Mouse (Mus musculus) megakaryocyte, embryonic 14.5 days (primary cell): ENCODE data around the gene Fut4. TPM values are rescaled to one million over a fixed set of nuclear protein-coding genes. Genes with fewer than 3 reads are reported as not detected.

Experiments used
- H3K27me3 ChIP-seq: replicated peaks from 2 replicates; pipeline ENCODE3; 2012; ENCODE audit warnings: inconsistent platforms
- H3K36me3 ChIP-seq: replicated peaks from 2 replicates; pipeline ENCODE3; 2012; ENCODE audit warnings: low read length, inconsistent platforms, mixed read lengths
- H3K4me1 ChIP-seq: 2 replicates; pipeline ENCODE4 v1.6.1; 2012; ENCODE audit warnings: inconsistent platforms
- H3K4me3 ChIP-seq: replicated peaks from 2 replicates; pipeline ENCODE3; 2012; ENCODE audit warnings: moderate library complexity, mild to moderate bottlenecking, inconsistent platforms
- H3K9me3 ChIP-seq: 2 replicates; pipeline ENCODE4 v1.6.1; 2012; ENCODE audit warnings: inconsistent platforms
- FLI1 ChIP-seq: IDR thresholded peaks from 2 replicates; pipeline ENCODE4 v1.6.1; 2012; ENCODE audit warnings: low read length, inconsistent platforms, mixed read lengths
- GATA1 ChIP-seq: IDR thresholded peaks from 3 replicates; pipeline ENCODE4 v1.6.1; 2012; ENCODE audit warnings: mixed read lengths, low read length, inconsistent platforms, borderline replicate concordance
- polyA plus RNA-seq: library from polyadenylated mRNA; stranded (reverse); fragments of >175 nt; gene quantifications from 2 replicates; pipeline ENCODE4 v1.2.3, GENCODE M21; 2012; ENCODE audit warnings: low replicate concordance; ENCODE audit not compliant: insufficient read depth

The Fut4 gene
- polyA plus RNA-seq, 1 experiment, result 0.02 TPM

DNA sequence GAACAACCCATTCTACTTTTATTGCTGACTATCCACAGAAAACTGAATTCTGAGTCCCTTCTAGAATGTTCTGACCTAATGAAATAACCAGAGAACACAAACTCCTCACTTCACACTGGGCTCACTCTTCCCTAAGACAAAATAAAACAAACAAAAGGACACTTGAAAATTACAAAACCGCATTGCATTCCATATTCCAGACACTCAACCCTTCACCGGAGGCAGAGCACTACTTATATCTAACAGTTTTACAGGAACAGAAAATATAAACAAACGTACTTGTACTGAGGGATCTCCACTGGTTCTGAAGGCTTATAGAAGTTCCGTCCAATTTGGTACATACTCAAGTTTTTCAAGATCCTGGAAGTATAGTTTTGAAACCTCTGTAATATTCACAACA lies 23.8 kb downstream of the Fut4 start:
- Histone ChIP-seq H3K36me3 (no peaks in the 10 kb centered on the region), H3K9me3 (no peaks in the 10 kb centered on the region), H3K4me1 (no peaks in the 10 kb centered on the region), H3K27me3 (peaks cover 34% of the 10 kb centered on the region), H3K4me3 (no peak overlapping the region)
- TF ChIP-seq FLI1 (no peak), GATA1 (no peak)

DNA sequence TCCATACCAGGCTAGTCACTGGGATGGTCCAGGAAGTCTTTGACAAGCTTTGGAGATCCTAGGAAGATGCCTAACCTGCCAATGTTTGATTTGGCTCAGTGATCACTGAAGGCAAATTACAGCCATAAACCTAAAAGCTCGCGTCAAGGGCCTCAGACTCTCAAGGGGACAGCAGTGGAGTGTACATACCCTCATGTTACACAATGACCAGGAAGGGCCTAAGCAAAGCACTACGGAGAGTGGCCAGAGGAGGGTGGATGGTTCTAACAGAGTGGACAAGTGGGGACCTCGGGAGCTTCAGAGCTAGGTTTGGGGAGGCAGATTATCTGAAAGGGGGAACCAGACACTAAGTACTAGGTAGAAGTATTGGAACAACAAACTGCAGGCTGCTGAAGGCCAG lies 25.6 kb downstream of the Fut4 start:
- H3K9me3 ChIP-seq, result no peaks in the 10 kb centered on the region
- TF ChIP-seq GATA1, result no peak
- TF ChIP-seq FLI1, result no peak

DNA sequence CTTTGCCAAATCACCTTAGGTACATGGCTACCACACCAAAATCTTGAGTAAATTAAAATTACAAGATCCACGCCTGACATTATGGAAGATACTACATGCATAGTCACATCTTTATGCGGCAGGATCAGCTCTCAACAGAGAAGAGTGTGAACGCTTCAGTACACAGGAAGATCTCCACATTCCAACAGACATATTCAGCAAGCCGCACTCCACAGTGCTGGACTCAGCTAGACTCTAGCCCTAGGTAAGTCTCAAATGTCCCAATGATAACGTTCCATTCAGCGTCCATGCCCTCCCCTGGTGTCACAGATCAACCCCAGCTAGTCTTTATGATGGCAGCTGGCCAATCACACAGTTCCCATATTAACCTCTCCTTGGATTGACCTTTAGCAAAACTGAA lies 26.2 kb downstream of the Fut4 start:
- Histone ChIP-seq H3K9me3 (no peaks in the 10 kb centered on the region), H3K4me1 (no peaks in the 10 kb centered on the region), H3K27me3 (peaks cover 28% of the 10 kb centered on the region), H3K4me3 (no peak overlapping the region), H3K36me3 (no peaks in the 10 kb centered on the region)
- TF ChIP-seq GATA1, result no peak
- no peak for TF ChIP-seq FLI1

More for the DNA sequence above, 25.6 kb downstream of the Fut4 start:
- H3K4me1 ChIP-seq, result no peaks in the 10 kb centered on the region
- no peak overlapping the region for H3K4me3 ChIP-seq
- H3K27me3 ChIP-seq, result peaks cover 31% of the 10 kb centered on the region
- H3K36me3 ChIP-seq, result no peaks in the 10 kb centered on the region

DNA sequence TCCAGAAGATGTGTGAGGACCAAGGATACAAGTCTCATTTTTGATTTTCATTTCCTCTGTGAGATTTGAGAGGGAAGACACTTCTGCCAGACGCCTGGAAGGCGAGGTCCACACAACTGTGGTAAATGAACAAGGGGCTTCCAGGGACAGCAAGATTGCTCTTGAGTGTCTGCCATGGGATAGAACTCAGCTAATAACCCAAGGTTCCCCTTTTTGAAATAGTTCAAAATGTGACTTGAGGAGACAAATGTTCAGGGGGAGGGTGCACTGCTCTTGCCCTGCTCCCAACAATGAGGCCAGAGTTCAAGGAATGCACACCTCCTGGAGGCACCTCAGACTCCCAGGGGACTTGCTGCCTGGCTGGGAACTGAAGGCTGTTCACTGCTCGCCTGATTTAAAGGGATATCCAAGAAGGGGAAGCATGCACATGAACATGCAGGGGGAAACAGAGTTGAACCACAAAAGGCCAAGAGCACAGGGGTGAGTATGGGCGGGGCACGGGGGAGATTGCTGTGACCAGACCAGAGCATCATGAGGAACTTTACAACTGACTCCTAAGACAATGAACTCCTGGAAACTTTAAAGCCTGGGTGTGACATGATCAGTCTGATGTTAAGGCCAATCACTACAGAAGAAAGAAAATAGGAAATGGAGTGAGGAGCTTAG lies 27.3 kb downstream of the Fut4 start:
- Histone ChIP-seq H3K4me3 (peak overlapping the region; percentile 39), H3K4me1 (no peaks in the 10 kb centered on the region), H3K27me3 (peaks cover 24% of the 10 kb centered on the region), H3K36me3 (no peaks in the 10 kb centered on the region), H3K9me3 (no peaks in the 10 kb centered on the region)
- TF ChIP-seq FLI1, result no peak
- no peak for TF ChIP-seq GATA1

DNA sequence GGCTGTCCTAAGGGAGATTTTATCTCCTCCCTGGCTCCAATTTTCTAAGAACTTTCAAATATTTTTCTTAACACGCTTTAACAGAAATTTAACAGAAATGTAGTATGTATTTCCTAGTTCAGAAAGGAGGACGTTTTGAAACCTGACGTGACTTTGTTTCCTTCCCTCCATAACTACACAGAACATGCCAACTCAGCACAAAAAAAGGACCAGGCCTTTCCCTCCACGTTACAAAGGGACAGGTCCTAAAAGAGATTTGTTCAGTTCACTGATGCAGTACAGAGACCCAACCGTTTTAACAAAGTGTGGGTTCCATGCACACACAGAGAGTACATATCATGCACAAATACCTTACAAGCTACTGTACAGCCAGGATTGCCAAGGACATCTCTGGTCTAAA lies 30.6 kb downstream of the Fut4 start:
- peaks cover 28% of the 10 kb centered on the region for H3K27me3 ChIP-seq
- H3K4me1 ChIP-seq, result peaks cover 9% of the 10 kb centered on the region
- TF ChIP-seq GATA1 (no peak), FLI1 (no peak)
- no peak overlapping the region for H3K4me3 ChIP-seq
- H3K9me3 ChIP-seq, result no peaks in the 10 kb centered on the region
- H3K36me3 ChIP-seq, result no peaks in the 10 kb centered on the region

DNA sequence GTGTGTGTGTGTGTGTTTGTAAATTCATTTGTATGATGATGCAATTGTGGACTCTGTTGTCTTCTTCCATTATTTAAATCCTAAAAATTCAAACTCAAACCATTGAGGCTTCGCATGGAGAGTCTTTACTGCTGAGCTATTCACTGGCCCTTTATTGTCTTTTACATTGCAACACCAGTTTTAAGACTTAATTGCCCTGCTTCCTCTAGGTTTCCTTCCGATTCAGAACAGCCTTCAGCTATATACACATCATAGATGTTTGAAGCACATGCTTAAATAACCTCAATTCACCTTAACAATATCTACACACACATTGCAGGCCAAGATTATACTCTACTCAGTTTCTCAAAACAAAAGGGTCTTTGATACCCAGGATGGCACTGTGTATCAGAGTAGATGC lies 31.8 kb downstream of the Fut4 start:
- no peak for TF ChIP-seq FLI1
- peaks cover 9% of the 10 kb centered on the region for H3K4me1 ChIP-seq
- no peak overlapping the region for H3K4me3 ChIP-seq
- H3K9me3 ChIP-seq, result no peaks in the 10 kb centered on the region
- H3K27me3 ChIP-seq, result peaks cover 25% of the 10 kb centered on the region
- no peaks in the 10 kb centered on the region for H3K36me3 ChIP-seq

DNA sequence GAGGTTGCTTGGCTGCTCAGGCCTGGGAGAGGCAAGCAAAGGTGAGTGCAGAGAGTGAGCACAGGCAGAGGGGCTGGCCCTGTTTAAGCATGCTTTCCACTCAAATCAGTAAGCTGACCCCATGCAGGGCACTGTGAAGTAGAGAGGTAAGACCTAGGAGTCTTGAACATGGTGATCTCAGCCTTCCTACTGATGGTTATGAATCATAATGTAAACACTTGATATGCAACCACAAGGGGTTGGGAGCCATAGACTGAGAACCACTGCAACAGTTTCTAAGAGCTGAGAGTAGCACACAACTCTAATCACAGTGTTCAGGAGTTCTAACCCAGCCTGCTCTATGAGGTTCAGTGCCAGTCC lies 33.9 kb downstream of the Fut4 start:
- Histone ChIP-seq H3K4me1 (peaks cover 9% of the 10 kb centered on the region), H3K9me3 (no peaks in the 10 kb centered on the region), H3K27me3 (peaks cover 21% of the 10 kb centered on the region), H3K36me3 (no peaks in the 10 kb centered on the region), H3K4me3 (peak overlapping the region; percentile 44)
- TF ChIP-seq GATA1, result no peak
- no peak for TF ChIP-seq FLI1

DNA sequence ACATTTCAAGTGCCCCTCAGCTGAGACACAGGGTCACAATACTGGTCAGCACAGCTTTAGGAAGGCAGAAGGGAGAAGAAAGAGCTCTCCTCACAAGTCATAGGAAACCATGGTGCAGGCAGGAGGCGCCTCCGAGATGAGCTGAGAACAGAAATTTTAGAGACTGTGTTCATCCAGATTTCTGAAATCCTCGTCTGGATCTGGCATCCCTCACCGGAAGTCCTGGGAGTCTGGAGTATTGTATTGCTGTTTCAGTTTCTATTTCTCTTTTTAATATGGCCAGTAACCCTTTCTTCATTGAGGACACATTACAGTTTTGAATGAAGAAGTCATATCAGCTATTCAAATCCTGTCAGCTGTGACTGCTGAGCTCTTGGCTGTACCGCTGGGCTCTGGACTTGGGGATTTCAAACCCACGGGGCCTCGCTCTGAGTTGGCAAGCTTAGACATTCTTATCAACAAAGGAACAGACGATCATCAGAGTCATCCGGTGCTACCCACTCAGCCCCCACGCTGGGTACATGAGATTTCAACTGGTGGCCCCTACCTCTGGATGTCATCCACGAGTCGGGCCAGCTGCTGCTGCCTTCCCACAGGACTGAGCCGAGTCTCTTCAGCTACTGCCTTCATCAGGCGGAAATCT lies 34.4 kb downstream of the Fut4 start:
- Histone ChIP-seq H3K4me3 (peak overlapping the region; percentile 44), H3K36me3 (no peaks in the 10 kb centered on the region), H3K27me3 (peaks cover 21% of the 10 kb centered on the region), H3K9me3 (no peaks in the 10 kb centered on the region), H3K4me1 (peaks cover 9% of the 10 kb centered on the region)
- TF ChIP-seq FLI1, result no peak
- no peak for TF ChIP-seq GATA1

DNA sequence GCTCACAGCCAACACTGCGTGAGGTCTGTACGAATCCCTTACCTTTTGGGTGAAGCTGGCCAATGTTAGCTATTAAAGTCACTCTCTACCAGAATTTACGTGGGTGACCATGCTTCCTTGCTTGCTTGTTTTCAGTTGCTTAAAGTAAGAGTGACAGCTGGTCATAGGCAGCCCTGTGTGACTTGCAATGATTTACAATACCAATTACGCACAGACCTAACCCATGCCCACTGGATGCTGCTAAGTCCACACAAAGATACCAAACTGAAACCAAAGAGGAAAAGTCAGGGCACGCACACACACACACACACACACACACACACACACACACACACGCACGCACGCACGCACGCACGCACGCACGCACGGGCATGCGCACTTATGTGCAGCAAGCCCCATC lies 36.9 kb downstream of the Fut4 start:
- H3K4me3 ChIP-seq, result no peak overlapping the region
- peaks cover 9% of the 10 kb centered on the region for H3K4me1 ChIP-seq
- no peaks in the 10 kb centered on the region for H3K9me3 ChIP-seq
- no peak for TF ChIP-seq GATA1
- no peak for TF ChIP-seq FLI1
- H3K36me3 ChIP-seq, result no peaks in the 10 kb centered on the region
- peaks cover 18% of the 10 kb centered on the region for H3K27me3 ChIP-seq

DNA sequence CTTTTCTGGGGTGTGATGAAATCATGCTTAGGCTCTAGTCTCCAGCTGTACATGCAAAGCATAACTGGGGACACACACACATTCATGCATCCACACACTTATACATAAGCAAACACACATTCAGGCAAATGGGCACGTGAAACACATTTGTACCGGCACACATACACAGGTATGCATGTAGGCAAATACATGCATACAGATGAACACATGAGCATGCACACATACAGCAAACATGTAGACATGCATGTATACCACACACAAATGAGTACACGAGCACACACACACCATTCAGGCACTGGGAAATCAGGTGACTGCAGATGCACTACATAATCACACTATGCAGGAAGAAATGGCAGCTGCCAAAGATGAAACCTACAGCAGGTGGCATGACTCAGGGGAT lies 41.3 kb downstream of the Fut4 start:
- no peak for TF ChIP-seq GATA1
- no peak for TF ChIP-seq FLI1

More for the DNA sequence above, 41.3 kb downstream of the Fut4 start:
- Histone ChIP-seq H3K4me3 (peak overlapping the region; percentile 0), H3K4me1 (peaks cover 2% of the 10 kb centered on the region; the same call in 1 of the 2 replicates), H3K36me3 (no peaks in the 10 kb centered on the region), H3K27me3 (peaks cover 14% of the 10 kb centered on the region), H3K9me3 (no peaks in the 10 kb centered on the region)
